Mouse (Mus musculus) bone marrow, adult 2 months (tissue): ENCODE measurements around the gene Gm21693. TPM values are rescaled to one million over a fixed set of nuclear protein-coding genes. Genes with fewer than 3 reads are reported as not detected.
"Not testable (repeated sequence)": the region's sequence is repeated elsewhere in the genome, so short reads cannot be mapped to it uniquely, and the experiment has no call there.

ENCODE experiments used
- H3K27ac ChIP-seq: fragments of 200-500 bp; 2 replicates; pipeline ENCODE4 v1.5.1; 2012; ENCODE audit warnings: low read depth, mild to moderate bottlenecking, control low read depth, inconsistent platforms, low read length; ENCODE audit not compliant: control insufficient read depth, poor library complexity, insufficient read depth
- H3K4me1 ChIP-seq: fragments of 200-500 bp; 2 replicates; pipeline ENCODE4 v1.6.1; 2011; ENCODE audit warnings: low read length; ENCODE audit not compliant: control insufficient read depth, insufficient read depth
- H3K4me3 ChIP-seq: fragments of 200-500 bp; replicated peaks from 2 replicates; pipeline ENCODE3; 2011; ENCODE audit warnings: mild to moderate bottlenecking, low read depth, low read length, control low read depth; ENCODE audit not compliant: control insufficient read depth
- WGBS: fragments of 180-500 bp; shearing (Covaris S2); methylation state at CpG from one replicate; pipeline ENCODE4 v1.1.7; 2018; 5-methylcytosine and 5-hydroxymethylcytosine counted together
- polyA plus RNA-seq: library from polyadenylated mRNA; stranded (reverse); fragments of >200 nt; gene quantifications from 2 replicates; pipeline ENCODE4 v1.2.4, GENCODE M21; 2011; ENCODE audit warnings: low replicate concordance; ENCODE audit not compliant: missing spikeins, insufficient read depth, insufficient read length

Gene Gm21693
- polyA plus RNA-seq = not detected in 2 replicates

- H3K27ac ChIP-seq, H3K4me3 ChIP-seq, H3K4me1 ChIP-seq: not testable (repeated sequence)
- WGBS = no CpG with 5 or more reads among the region's 9 CpGs
Measured at GRCm38 (mm10) chrY:3345229-3345628, at the start of gene Gm21693. TSS of gene Gm21693 (minus strand) at chrY:3345329.

GRCm38 (mm10) chrY:3340661-3341060 lies 4.5 kb downstream of the Gm21693 start:
- not testable (repeated sequence) for H3K27ac ChIP-seq, H3K4me3 ChIP-seq, H3K4me1 ChIP-seq
- no CpG with 5 or more reads among the region's 11 CpGs for WGBS

- H3K4me1 ChIP-seq, H3K27ac ChIP-seq, H3K4me3 ChIP-seq: not testable (repeated sequence)
- no CpG with 5 or more reads among the region's 9 CpGs for WGBS
Measured at GRCm38 (mm10) chrY:3306349-3306748, 38.8 kb downstream of the Gm21693 start, which contains the start of gene Gm21677. TSS of gene Gm21677 (minus strand) at chrY:3306449.

Other genes starting within 250 kb of the Gm21693 start
- not detected in 2 replicates for gene Gm21677, start 38.9 kb downstream of the Gm21693 start, polyA plus RNA-seq
- not detected in 2 replicates for gene Gm21704, start 64.8 kb upstream of the Gm21693 start, polyA plus RNA-seq
- gene Gm21708, start 64.8 kb upstream of the Gm21693 start, polyA plus RNA-seq = not detected in 2 replicates